Mouse (Mus musculus): ENCODE measurements around the gene Tceal7. TPM values are rescaled to one million over a fixed set of nuclear protein-coding genes. Genes with fewer than 3 reads are reported as not detected.

Gene Tceal7
- total RNA-seq, 1 experiment: 2.8 TPM

- Histone ChIP-seq H3K27ac (ENCODE audit: insufficient read depth, low read depth, low read length, poor library complexity, severe bottlenecking) (no peak overlapping the region), H3K9me3 (ENCODE audit: control insufficient read depth, insufficient read depth, low read depth, low read length) (no peaks in the 10 kb centered on the region), H3K9ac (ENCODE audit: insufficient read depth, low read depth, low read length, poor library complexity, severe bottlenecking) (no peak overlapping the region), H3K36me3 (ENCODE audit: control insufficient read depth, insufficient read depth, low read length, poor library complexity, severe bottlenecking) (no peaks in the 10 kb centered on the region; the same call in 1 of the 2 replicates), H3K4me1 (ENCODE audit: control insufficient read depth in 2 of 2, insufficient read depth in 2 of 2, low read length in 2 of 2, poor library complexity in 1 of 2) (no peaks in the 10 kb centered on the region), H3K4me3 (ENCODE audit: insufficient read depth in 1 of 2, low read depth in 1 of 2, low read length in 2 of 2, poor library complexity in 1 of 2, severe bottlenecking in 1 of 2) (no peak overlapping the region)
- no peak for DNase-seq (ENCODE audit: low read depth, low spot score)
- in situ Hi-C loops (cut with MboI; ENCODE audit: low sequenced_read_pairs in 2 of 2, unreplicated experiment in 2 of 2): no loop called here
- no peak for TF ChIP-seq HCFC1 (IDR thresholded peaks at IDR 0.05; ENCODE audit: borderline replicate concordance, insufficient read depth, low read length)
- no peak for TF ChIP-seq CHD2 (IDR thresholded peaks at IDR 0.05; ENCODE audit: low read depth, low read length)
- TF ChIP-seq ZNF384 (IDR thresholded peaks at IDR 0.05; ENCODE audit: low read depth, low read length): no peak
- TF ChIP-seq MAFK (IDR thresholded peaks at IDR 0.05; ENCODE audit: insufficient read depth, low read depth, low read length): no peak
- no peak for TF ChIP-seq ZC3H11A (IDR thresholded peaks at IDR 0.05; ENCODE audit: borderline replicate concordance, low read depth, low read length)
Observed at GRCm38 (mm10) chrX:136216303-136216702, 1.7 kb downstream of the Tceal7 start.

DNA sequence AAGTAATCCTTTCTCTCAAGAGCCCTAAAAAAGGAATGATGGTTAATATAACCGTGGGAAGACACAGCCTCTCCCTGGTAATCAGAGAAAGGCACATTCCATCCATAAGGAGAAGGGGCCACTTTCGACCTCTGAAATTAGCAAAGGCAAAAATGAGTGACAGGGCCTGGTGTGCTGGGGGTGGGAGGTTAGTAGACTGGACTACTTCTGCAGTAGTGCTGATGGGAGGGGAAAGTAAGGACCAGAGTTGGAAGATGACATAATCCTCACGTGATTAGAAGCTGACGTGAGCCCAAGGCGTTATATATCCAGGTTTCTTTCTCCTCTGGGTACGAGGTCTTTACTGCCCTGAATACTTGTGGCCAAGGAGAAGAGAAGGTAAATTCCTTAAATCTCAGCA is 9.1 kb downstream of the Tceal7 start:
- no peak overlapping the region for H3K9ac ChIP-seq (ENCODE audit: insufficient read depth, low read depth, low read length, poor library complexity, severe bottlenecking)

DNA sequence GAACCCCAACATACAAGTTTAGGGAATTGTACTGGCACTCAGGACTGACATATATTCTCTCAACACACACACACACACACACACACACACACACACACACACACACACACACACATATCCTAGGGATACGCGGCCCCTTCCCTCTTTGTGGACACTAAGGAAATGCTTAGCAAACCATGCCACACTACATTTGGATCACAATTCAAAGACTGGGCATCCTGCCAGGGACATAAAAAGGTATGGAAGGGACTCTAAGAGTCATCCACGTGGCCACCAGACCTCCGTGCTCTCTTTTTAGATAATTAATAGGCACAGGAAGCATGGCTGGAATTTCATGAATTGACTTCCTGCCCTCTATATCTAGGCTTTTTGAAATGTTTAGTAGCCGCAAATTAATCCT is 13.2 kb downstream of the Tceal7 start:
- Histone ChIP-seq H3K4me3 (ENCODE audit: insufficient read depth in 1 of 2, low read depth in 1 of 2, low read length in 2 of 2, poor library complexity in 1 of 2, severe bottlenecking in 1 of 2) (no peak overlapping the region), H3K36me3 (ENCODE audit: control insufficient read depth, insufficient read depth, low read length, poor library complexity, severe bottlenecking) (no peaks in the 10 kb centered on the region), H3K9ac (ENCODE audit: insufficient read depth, low read depth, low read length, poor library complexity, severe bottlenecking) (no peak overlapping the region), H3K27ac (ENCODE audit: insufficient read depth, low read depth, low read length, poor library complexity, severe bottlenecking) (no peak overlapping the region), H3K9me3 (ENCODE audit: control insufficient read depth, insufficient read depth, low read depth, low read length) (no peaks in the 10 kb centered on the region), H3K4me1 (ENCODE audit: control insufficient read depth in 2 of 2, insufficient read depth in 2 of 2, low read length in 2 of 2, poor library complexity in 1 of 2) (no peaks in the 10 kb centered on the region)
- TF ChIP-seq HCFC1 (IDR thresholded peaks at IDR 0.05; ENCODE audit: borderline replicate concordance, insufficient read depth, low read length) (no peak), MAFK (IDR thresholded peaks at IDR 0.05; ENCODE audit: insufficient read depth, low read depth, low read length) (no peak), ZNF384 (IDR thresholded peaks at IDR 0.05; ENCODE audit: low read depth, low read length) (no peak), CHD2 (IDR thresholded peaks at IDR 0.05; ENCODE audit: low read depth, low read length) (no peak), ZC3H11A (IDR thresholded peaks at IDR 0.05; ENCODE audit: borderline replicate concordance, low read depth, low read length) (no peak)
- in situ Hi-C loops (cut with MboI; ENCODE audit: low sequenced_read_pairs in 2 of 2, unreplicated experiment in 2 of 2): no loop called here
- no peak for DNase-seq (ENCODE audit: low read depth, low spot score)

More for the DNA sequence above, 9.1 kb downstream of the Tceal7 start:
- no peak overlapping the region for H3K4me3 ChIP-seq (ENCODE audit: insufficient read depth in 1 of 2, low read depth in 1 of 2, low read length in 2 of 2, poor library complexity in 1 of 2, severe bottlenecking in 1 of 2)
- DNase-seq (ENCODE audit: low read depth, low spot score): no peak
- no peaks in the 10 kb centered on the region for H3K4me1 ChIP-seq (ENCODE audit: control insufficient read depth in 2 of 2, insufficient read depth in 2 of 2, low read length in 2 of 2, poor library complexity in 1 of 2)
- no peaks in the 10 kb centered on the region for H3K36me3 ChIP-seq (ENCODE audit: control insufficient read depth, insufficient read depth, low read length, poor library complexity, severe bottlenecking)
- no peak overlapping the region for H3K27ac ChIP-seq (ENCODE audit: insufficient read depth, low read depth, low read length, poor library complexity, severe bottlenecking)
- no peak for TF ChIP-seq ZC3H11A (IDR thresholded peaks at IDR 0.05; ENCODE audit: borderline replicate concordance, low read depth, low read length)
- TF ChIP-seq CHD2 (IDR thresholded peaks at IDR 0.05; ENCODE audit: low read depth, low read length): no peak
- TF ChIP-seq MAFK (IDR thresholded peaks at IDR 0.05; ENCODE audit: insufficient read depth, low read depth, low read length): no peak
- no peak for TF ChIP-seq HCFC1 (IDR thresholded peaks at IDR 0.05; ENCODE audit: borderline replicate concordance, insufficient read depth, low read length)
- no peak for TF ChIP-seq ZNF384 (IDR thresholded peaks at IDR 0.05; ENCODE audit: low read depth, low read length)
- in situ Hi-C loops (cut with MboI; ENCODE audit: low sequenced_read_pairs in 2 of 2, unreplicated experiment in 2 of 2): no loop called here
- H3K9me3 ChIP-seq (ENCODE audit: control insufficient read depth, insufficient read depth, low read depth, low read length): no peaks in the 10 kb centered on the region

DNA sequence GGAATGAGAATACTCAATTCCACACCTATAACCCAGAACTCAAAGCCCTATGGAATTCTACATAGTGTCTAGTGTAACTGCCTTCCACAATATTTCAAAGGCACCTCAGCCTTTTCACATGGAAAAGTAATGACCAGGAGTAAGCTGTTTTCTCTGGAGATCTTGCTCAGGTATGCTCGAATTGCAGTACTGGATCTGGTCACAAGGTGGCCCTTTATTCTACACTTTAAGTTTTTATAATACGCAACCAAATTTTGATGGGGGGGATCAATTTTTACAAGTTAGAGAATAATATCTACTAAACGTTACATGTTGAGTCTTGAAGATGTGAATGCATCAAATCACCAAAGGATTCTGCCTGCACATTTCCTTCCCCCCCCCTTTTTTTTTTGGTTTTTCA is 23.5 kb downstream of the Tceal7 start:
- no peak for DNase-seq (ENCODE audit: low read depth, low spot score)
- Histone ChIP-seq H3K9me3 (ENCODE audit: control insufficient read depth, insufficient read depth, low read depth, low read length) (no peaks in the 10 kb centered on the region), H3K36me3 (ENCODE audit: control insufficient read depth, insufficient read depth, low read length, poor library complexity, severe bottlenecking) (no peaks in the 10 kb centered on the region), H3K4me3 (ENCODE audit: insufficient read depth in 1 of 2, low read depth in 1 of 2, low read length in 2 of 2, poor library complexity in 1 of 2, severe bottlenecking in 1 of 2) (no peak overlapping the region), H3K9ac (ENCODE audit: insufficient read depth, low read depth, low read length, poor library complexity, severe bottlenecking) (no peak overlapping the region), H3K27ac (ENCODE audit: insufficient read depth, low read depth, low read length, poor library complexity, severe bottlenecking) (no peak overlapping the region), H3K4me1 (ENCODE audit: control insufficient read depth in 2 of 2, insufficient read depth in 2 of 2, low read length in 2 of 2, poor library complexity in 1 of 2) (no peaks in the 10 kb centered on the region)
- TF ChIP-seq CHD2 (IDR thresholded peaks at IDR 0.05; ENCODE audit: low read depth, low read length) (no peak), HCFC1 (IDR thresholded peaks at IDR 0.05; ENCODE audit: borderline replicate concordance, insufficient read depth, low read length) (no peak), MAFK (IDR thresholded peaks at IDR 0.05; ENCODE audit: insufficient read depth, low read depth, low read length) (no peak), ZC3H11A (IDR thresholded peaks at IDR 0.05; ENCODE audit: borderline replicate concordance, low read depth, low read length) (no peak), ZNF384 (IDR thresholded peaks at IDR 0.05; ENCODE audit: low read depth, low read length) (no peak)
- in situ Hi-C loops (cut with MboI; ENCODE audit: low sequenced_read_pairs in 2 of 2, unreplicated experiment in 2 of 2): no loop called here

DNA sequence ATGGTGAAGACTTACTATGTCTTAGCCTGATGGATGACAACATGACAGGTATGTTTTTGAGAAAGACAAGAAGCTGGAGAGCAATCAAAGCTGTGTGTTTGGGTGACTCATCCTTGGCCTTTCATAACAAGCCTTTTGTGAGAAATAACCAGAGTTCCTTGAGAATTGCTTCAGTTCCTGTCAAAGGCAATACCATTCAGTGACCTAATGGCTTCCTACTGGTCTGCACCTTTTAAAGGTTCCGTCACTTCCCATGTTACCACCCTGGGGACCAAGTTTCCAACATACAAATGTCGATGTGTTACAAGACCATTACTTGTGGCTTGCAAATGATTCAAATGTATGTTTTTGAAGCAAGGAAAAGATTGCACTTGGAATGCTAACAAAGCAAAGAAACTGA is 28.6 kb downstream of the Tceal7 start:
- no peak overlapping the region for H3K27ac ChIP-seq (ENCODE audit: insufficient read depth, low read depth, low read length, poor library complexity, severe bottlenecking)
- TF ChIP-seq CHD2 (IDR thresholded peaks at IDR 0.05; ENCODE audit: low read depth, low read length): no peak
- no peak for TF ChIP-seq ZNF384 (IDR thresholded peaks at IDR 0.05; ENCODE audit: low read depth, low read length)
- TF ChIP-seq ZC3H11A (IDR thresholded peaks at IDR 0.05; ENCODE audit: borderline replicate concordance, low read depth, low read length): no peak
- no peak for TF ChIP-seq HCFC1 (IDR thresholded peaks at IDR 0.05; ENCODE audit: borderline replicate concordance, insufficient read depth, low read length)
- H3K9me3 ChIP-seq (ENCODE audit: control insufficient read depth, insufficient read depth, low read depth, low read length): no peaks in the 10 kb centered on the region
- H3K36me3 ChIP-seq (ENCODE audit: control insufficient read depth, insufficient read depth, low read length, poor library complexity, severe bottlenecking): no peaks in the 10 kb centered on the region; the same call in 1 of the 2 replicates
- H3K4me3 ChIP-seq (ENCODE audit: insufficient read depth in 1 of 2, low read depth in 1 of 2, low read length in 2 of 2, poor library complexity in 1 of 2, severe bottlenecking in 1 of 2): no peak overlapping the region
- H3K4me1 ChIP-seq (ENCODE audit: control insufficient read depth in 2 of 2, insufficient read depth in 2 of 2, low read length in 2 of 2, poor library complexity in 1 of 2): no peaks in the 10 kb centered on the region
- H3K9ac ChIP-seq (ENCODE audit: insufficient read depth, low read depth, low read length, poor library complexity, severe bottlenecking): no peak overlapping the region
- DNase-seq (ENCODE audit: low read depth, low spot score): no peak
- in situ Hi-C loops (cut with MboI; ENCODE audit: low sequenced_read_pairs in 2 of 2, unreplicated experiment in 2 of 2): no loop called here
